Mouse (Mus musculus) thymus, postnatal 36 days (tissue): ENCODE measurements around the gene Ambra1.

Source experiments
- DNase-seq, 2 experiments: peaks; one replicate each; pipeline ENCODE4 v3.0.0; 2022; ENCODE audit warnings: mixed read lengths in 2 of 2

The Ambra1 gene

DNA sequence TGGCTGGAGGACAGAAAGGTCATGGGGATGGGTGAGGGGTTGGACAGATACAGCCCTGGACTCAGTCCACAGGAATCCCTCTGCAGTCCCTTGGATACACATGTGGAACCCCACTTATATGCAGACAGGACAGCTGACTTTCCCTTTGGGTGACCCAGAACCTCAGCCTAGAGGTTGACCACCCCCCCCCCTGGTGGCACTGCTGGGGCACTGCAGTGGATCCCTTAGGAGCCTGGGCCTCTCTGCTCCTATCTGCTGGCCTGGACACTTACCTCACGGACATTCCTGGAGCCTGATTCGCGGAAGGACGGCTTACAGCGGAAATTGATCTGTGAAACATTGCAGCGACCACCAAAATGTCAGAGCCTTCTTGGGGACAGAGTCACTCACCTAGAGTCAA, 212.4 kb downstream of the Ambra1 start:
- DNase-seq: no peak

DNA sequence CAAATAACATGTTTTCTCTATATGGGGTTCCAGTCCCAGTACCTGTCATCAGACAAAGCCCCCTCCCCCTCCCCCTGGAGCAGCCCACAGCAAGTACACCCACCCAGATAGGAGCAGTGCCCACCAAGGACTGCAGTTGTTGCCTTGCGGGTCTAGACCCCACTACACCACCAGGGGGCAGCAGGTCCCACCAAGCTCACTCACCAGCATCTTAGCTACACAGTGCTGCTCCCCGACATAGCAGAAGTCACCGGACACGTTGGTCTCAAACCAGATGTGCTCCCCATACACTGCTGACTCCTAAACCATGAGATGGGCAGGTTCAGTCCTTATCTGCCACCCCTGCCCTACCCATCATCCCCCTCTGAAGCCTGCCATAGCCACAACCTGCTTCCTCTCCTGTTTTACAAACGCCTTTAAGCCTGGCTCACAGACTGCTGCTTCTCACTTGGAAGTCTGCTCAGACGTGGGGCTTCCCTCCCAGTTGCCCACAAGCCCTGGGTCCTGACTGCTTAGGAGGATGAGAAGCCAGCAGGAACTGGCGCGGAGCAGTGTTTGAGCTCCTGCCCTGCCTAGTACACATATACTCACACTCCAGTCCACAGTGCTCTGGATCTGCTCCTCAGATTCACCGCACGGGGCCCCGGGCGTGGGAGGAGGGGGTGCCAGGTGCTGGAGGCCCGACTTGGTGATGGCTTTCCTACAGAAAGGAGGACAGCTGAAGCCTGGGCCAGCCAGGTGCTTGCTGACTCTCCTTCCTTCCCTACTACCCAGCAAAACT, 214.4 kb downstream of the Ambra1 start:
- peak; percentile 86 for DNase-seq

DNA sequence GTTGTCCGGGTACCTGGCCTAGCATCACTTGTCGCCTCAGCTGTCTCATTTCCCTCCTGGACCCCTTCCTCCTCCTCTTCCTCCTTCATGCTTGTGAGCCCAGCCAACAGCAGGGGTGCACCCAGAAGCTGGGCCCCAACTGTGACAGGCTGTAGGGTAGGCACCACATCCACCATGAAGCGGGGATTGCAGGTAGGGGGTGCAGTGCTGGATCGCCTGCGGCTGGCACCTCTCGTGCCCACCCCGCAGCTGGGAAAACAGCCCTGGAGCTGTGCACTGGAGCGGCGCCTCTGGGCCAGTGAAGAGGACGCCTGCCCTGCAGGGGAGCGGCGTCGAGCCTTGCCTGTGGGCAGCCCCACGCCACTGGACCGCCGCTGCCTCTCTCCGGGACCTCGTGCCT, 215.5 kb downstream of the Ambra1 start, which contains the start of gene Gm9821:
Gene Gm9821 (plus strand): TSS at position 221 of the 400 bp plus-strand sequence.
- DNase-seq: peak in 1 of 2 experiments; percentile 41

DNA sequence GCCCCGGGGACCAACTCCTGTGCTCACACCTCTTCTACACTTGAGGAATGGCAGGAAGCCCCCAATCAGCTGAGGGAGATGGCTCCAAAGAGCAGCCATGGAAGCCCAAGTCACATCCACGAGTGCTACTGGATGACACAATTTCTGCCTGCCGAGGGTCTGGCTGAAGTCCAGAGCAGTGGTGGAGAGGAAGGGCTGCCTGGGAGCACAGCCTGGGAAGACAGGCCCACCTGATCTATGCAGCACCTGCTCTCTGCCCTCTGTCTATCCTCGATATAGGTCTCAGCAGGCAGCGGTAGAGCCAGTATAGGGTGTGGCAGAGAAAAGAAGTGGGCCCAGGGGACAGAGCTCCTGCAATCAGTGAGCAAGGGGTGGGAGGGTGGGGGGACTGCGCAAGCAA, 216.9 kb downstream of the Ambra1 start:
- DNase-seq: peak in 1 of 2 experiments; percentile 17

DNA sequence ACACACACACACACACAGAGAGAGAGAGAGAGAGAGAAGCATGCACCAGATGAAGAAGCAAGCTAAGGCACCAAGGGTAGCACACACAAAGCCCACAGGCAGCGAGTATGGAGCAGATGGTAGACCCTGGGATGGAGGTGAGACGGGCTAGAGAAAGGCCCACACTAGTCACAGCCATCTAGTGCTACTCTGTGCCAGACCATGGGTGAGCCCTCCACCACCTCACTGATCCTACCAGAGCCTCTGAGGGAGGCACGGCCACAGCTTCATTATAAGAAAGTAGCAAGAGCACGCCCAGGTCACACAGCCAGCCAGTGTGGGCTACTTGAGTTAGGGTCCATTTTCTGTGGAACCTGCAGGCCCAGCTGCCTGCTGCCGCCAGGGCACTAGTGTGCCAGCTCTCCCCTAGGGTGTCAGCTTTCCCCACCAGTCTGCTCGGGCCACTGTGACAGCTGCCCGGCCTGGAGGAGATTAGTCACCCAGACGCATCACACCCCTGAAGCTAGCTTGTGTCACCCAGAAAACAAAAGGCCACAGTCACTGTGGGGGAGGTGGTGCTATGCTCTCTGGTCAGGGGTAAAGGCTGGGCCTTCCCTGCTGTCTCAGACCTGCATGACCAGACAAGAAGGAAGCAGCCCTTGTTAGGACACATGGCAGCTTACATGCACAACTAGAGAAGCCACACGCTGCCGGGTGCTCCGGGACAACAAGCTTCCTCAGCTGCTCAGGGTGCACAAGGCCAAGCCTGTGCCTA, 217.6 kb downstream of the Ambra1 start:
- peak in 1 of 2 experiments; percentile 30 for DNase-seq

DNA sequence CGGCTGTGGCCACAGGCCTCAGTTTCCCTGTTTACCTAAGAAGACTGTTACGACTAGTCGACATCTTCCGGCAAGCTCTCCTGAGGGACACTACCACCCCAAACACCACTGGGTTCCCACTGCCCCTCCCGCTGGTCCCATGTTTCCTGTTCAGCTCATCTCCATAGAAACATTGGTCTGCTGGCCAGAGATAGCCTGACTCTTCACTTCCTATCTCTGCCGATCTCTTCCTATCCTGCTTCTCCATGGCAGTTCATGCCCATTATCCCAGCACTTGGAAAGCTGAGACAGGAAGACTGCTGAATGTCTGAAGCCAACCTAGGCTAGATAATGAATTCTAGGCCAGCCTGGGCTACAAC, 218.2 kb downstream of the Ambra1 start:
- DNase-seq: no peak

DNA sequence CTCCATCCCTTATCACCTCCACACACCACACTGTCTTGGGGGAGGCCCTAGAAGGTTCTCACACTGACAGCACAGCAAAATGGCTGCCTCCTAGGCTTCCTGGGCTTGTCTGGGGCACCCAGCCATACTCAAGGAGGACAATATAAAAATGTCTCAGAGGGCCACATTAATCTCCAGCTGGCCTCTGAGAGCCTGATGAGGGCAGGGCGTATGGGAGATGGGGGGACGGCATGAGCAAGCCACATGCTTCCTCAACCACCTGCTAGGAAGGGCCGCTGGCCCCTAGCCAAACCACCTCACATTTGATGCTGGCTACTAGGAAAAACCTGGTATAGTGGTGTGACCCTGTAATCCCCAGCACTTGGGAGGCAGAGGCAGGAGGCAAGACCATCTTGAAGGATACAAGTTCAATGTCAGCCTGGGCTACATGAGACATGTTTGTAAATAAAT, 218.9 kb downstream of the Ambra1 start:
- DNase-seq: peak in 1 of 2 experiments; percentile 36

DNA sequence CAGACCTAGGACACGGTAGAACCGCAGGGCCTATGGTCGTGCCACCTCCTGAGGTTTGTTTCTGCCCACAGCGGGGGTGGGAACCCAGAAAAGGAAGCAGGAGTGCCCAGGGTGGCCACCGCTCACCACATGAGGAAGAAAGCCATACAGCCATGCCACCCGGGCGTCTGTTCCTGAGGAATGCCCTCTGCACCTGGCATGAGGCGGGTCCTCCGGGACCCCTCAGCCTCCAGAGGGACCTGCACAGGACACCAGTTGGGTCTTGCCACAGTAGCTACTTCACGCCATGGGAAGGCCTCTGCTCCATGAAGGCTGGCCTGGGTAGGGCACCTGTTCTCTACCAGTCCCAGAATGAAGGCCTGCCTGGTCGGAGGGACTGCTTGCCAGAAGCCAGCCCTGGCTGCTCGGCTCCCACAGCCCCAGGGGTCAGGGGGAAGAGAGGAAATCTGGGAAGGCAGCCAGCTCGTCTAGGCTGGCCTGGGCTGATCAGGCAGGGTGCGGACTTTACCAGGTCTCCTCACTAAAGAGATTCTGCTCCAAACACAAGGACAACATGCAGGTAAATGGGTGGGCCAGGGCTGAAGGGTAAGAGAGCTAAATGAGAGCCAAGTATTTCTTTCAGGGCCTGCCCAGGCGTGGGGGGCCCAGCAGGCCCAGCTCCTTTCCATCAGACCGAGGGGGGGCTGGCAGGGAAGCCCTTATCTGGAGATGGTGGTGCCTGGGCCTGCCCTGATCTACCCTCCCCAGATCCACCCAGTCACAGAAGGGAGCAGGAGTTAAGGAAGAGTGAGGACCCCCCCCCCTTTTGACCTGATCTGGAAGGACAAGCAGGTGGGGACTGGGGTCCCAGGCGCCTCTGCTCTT, 219.7 kb downstream of the Ambra1 start:
- peak; percentile 60 to 63 for DNase-seq

DNA sequence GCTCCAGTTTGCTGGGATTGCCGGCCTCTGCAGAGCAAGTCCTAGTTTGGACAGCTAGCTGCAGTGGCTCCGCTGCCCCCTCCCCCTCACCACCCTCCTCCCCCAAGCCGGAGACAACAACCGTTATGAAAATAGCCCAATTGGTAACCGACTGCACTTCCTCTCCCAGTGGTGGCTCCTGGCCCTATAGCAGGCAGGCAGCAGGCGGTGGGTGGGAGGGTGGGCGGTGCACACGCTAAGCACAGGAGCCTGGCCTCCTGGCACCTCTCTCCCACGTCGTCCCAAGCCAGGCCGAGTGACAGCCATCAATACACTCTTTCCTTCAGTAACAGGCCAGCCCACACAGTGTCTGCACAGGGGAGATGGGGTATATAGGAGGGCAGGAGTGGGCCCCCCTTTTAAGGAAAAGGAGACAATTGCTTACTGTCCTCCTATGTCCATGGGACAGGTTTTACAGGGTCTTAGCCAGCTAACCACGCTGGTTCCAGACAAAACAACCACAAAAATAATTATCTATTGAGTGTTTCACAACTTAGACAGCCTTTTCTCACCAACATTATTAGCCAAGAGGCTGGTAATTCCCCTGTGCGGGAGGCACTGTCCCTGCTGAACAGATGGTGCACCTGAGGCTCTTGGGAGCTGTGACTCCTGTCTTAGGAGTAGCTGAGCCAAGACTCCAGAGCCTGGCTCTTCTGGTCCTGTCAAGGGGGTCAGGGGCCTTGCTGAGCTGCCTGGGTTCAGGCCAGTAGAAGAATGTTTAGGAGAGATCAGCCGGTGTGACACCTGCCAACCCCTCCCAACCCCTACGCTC, 220.5 kb downstream of the Ambra1 start:
- DNase-seq: peak; percentile 65 to 80

DNA sequence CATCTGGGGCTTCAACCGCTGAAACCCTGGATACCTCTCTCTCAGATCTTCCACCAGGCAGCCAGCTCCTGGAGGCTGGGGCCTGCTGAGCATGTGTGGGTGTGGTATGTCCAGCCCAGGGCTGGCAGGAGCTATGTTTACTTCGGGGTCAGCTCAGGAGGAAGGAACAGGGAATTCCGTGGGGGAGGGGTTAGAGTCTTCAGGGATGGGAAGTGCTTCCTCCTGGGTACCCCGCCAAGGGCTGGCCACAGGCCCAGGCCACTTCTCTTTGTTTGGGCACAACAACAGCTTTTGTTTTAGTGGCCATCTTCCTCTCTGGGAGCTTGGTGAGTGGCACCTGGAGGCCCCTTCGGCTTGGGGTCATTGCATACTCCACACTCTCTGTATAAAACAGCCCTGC, 223.9 kb downstream of the Ambra1 start:
- no peak for DNase-seq

DNA sequence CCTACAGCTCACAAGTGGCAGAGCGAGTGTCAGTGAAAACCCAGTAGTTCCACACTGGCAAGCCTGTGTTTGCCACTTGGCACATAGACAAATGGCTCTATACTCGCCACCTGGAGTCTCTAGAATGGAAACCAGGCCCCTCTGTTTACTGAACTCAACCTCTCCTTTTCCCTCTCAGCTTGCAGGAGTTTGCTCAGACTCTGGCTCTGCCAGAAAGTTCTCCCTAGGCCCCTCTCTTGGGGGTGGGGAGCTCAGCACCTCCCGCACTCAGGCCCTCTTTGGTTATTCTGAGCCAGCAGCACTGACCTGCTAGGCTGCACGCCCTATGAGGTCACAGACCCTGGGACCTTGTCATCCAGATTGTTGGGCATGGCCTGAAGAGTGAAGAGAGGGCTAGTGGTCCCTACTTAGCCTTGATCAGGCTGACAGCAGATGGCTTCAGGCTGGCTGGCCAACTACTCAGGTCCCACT, 225.2 kb downstream of the Ambra1 start:
- no peak for DNase-seq

DNA sequence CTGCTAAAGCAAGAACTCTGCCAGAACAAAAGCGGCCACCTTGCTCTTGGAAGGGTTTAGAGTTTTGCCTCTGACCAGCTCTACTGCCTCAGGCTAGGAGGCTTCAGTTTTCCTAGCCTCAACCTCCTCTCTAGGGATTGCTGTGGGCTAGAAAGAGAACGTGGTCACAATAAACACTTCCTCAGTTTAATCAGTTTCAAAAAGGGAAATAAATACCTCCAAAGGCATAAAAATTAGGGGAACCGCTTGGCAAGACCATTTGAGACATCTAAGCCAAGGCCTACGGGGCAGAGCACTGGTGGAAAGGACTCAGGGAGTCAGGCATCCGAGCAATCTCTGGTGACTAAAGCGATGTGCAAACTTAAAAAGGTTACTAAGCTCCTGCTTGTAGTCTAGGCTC, 225.9 kb downstream of the Ambra1 start:
- DNase-seq: no peak

DNA sequence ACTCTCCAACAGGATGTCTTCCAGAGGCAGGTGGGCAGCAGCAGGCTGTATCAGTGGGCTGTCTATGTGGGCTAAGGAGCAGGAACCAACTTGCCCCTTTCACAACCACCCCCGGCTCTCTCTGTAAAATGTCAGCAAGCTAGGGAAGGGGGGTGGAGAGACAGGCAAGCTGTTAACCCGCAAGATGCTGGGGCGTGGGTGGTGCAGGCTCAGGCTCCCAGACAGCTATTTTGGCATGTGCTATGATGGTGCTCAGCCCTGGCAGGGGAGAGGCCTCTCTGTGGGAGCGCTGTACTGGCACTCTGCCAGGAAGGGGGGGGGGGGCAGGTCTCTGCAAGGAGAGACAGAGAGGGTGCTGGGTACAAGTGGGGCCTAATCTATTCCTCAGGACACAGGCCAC, 227.2 kb downstream of the Ambra1 start:
- peak; percentile 75 to 87 for DNase-seq

DNA sequence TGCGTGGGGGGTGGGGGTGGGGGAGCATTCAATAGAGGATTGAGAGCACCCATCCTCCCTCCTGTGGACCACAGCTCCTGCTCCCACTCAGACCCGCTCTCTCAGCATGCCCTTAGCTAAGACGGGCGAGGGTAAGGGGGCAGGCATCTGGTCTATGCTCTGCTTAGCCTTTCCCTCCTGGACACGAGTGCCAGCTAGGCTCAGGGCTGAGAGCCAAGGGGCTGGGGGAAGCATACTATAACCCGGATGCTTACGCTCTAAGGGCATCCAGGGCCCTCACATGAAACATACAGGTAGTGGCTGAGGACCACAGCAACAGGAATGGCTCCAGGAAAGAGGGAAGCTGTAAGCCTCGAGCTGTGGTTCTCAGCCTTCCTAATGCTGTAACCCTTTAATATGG, 228.1 kb downstream of the Ambra1 start:
- DNase-seq: peak in 1 of 2 experiments; percentile 19

DNA sequence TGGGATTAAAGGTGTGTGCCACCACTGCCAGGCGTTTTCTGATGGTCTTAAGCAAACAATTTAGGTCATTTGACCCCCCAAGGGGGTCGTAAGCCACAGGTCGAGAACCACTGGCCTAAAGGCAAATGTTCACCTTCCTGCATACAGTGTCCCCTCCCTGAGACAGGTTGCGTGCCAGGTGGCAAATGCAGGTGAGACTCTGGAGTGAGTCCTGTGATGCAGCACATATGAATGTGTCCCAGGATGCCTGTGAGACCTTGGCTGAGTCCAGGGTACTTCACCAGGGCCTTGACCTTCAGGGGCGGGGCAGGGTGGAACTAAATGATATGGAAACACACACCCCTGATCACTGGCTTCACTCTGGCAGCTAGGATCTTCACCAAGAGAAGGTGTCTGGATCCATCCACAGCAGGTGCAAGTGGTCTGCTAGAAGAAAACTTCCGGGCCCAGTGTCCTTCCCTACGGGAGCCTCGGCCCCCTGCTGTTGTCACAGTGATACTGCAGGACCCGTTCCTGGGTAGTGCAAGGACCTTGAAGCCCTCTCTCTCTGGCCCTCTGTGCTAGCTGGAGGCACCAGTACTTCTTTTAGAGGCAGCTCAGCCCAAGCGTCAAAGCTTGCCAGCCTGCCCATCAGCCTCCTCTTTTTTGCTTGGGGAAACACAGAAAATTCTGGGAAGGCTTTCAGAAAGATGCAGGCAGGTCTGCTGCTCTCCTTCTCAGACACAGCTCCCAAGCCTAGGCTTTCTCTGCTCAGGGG, 228.9 kb downstream of the Ambra1 start:
- DNase-seq: peak; percentile 66 to 75

DNA sequence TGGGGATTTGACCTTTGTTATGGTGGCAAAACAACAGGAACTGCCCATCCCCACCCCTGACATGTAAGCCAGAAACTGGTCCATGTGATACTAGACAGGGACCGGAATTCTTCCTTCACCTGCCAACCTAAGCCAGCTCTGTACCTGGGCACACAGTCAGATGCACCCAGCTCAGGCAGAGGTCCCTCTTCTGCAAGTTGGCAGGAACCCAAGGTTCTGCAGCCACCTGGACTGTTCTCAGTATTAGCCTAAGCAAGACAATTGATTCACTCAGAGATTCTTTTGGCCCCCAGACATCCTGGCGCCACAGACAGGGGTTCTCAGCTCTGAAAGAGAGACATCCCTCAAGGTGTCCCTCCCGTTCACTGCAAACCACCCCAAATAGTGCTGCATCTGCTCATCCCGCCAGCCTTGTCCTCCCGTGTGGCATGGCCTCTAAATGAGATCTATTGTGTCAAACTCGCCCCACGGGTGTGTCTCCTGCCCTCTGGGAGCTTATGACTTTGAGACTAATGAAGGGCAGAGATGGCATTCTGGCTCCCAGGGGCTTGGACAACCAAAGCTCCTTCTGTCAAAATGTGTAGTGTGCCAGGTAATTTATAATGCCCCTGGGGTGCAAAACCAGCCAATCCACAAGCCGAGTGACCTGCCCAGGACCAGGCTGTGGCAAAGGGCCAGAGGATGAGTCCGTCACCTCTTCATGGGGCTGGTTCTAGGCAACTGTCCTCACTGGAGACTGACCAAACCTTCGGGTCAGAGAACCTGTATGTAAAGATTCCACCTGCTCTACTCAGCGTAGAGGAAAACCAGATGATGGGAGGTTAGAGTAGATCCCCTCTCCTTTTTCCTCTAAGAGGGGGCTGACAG, 229.8 kb downstream of the Ambra1 start:
- DNase-seq: peak in 1 of 2 experiments; percentile 25

DNA sequence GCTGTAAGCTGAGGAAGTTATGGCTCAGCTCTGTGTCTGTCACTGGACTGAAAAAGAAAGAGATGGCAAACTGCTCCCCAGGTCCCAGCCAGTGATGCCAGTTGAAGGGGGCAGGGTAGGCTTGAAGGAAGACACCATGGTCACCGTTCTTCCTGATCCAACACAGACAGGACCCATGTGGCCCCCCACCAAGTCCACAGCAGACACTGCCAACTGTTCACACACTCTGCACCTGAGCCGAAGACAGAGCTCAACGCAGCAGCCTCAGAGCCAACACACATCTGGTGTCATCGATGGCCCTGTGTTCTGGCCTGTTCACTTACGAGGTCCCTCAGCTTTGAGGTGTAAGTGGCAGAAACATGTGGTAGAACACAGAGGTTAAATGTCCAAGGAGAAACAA, 230.5 kb downstream of the Ambra1 start:
- DNase-seq: no peak

DNA sequence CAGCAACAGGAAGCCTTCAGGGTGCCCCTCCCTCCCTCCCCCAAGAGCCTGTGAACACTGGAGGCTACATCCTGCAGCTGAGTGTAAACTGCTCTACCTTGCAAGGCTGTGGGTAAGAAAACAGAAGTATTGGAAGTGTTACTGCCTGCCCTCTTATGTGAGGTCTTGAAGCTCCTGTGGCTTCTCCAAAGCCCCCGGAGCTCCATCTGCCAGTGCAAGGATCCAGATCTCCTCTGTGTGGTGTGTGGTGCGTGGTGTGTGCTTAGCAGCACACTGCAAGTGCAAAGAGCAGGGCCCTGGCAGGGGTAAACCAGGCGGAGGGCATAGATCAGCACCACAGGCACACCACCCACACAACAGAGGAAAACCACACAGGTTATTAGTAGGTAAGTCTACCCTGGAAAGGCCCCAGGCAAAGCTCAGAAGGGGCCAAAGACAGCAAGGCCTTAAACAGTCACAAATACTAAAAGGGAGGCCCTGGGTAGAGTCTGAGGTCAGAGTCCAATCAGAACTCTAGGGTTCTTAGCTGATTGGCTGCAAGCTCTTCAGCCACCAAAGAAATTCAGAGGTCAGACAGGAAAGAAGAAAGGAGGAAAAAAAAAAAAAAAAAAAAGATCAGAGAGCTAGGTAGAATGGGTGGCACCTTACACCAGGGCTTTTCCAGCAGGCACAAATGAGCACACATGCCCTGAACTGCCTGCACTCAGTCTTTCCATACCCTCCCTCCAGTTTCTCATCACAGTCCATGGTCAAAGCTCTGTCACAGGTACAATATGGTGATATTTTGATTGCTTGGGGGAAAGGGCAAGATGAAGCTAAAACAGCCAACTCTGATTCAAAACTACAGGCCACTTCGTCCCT, 232.2 kb downstream of the Ambra1 start:
- DNase-seq: peak; percentile 60 to 61

DNA sequence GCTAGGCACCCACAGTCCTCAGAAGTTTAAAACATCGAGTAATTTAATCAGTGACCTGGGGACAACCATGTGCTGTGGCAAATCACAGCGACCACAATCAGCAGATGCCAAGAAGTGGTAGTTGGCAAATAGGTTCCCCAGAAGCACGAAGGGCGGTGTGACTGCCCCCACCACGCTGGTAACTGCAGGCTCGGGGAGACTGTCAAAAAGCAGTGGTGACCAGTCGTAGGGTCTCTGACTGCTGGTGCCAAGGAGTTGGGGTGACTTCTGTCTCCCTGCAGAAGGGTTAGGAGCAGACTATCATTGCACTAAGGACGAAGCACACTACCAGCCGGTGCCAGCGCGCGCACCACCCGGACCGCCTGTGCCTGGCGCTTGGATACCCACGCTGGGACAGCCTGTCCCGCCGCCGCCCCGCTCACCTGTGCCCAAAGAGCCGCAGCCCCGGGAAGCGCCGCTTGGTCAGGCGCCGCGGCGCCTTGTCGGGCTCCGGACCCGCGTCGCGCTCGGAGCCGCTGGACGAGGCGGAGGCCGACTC, 233.0 kb downstream of the Ambra1 start:
- peak; percentile 48 to 67 for DNase-seq
